Mouse (Mus musculus) thymus, postnatal 0 days (tissue): Measurements from ENCODE around the gene Cdk5r1. TPM values are rescaled to one million over a fixed set of nuclear protein-coding genes. Genes with fewer than 3 reads are reported as not detected.
A peak's percentile ranks its signal among the peaks of the same experiment; 100 is the strongest.

Source experiments
- DNase-seq: peaks from one replicate; pipeline ENCODE4 v3.0.0-alpha.2; 2015; ENCODE audit warnings: low spot score
- polyA plus RNA-seq: library from polyadenylated mRNA; unstranded; fragments of >200 nt; fragmentation: Nextera tagmentation; extraction: Ambion mirVana; gene quantifications from 2 replicates; pipeline ENCODE4 v1.2.1, GENCODE M21; 2015

The Cdk5r1 gene
- polyA plus RNA-seq, 1 experiment from 2014 or later, result 1.7 TPM

DNA sequence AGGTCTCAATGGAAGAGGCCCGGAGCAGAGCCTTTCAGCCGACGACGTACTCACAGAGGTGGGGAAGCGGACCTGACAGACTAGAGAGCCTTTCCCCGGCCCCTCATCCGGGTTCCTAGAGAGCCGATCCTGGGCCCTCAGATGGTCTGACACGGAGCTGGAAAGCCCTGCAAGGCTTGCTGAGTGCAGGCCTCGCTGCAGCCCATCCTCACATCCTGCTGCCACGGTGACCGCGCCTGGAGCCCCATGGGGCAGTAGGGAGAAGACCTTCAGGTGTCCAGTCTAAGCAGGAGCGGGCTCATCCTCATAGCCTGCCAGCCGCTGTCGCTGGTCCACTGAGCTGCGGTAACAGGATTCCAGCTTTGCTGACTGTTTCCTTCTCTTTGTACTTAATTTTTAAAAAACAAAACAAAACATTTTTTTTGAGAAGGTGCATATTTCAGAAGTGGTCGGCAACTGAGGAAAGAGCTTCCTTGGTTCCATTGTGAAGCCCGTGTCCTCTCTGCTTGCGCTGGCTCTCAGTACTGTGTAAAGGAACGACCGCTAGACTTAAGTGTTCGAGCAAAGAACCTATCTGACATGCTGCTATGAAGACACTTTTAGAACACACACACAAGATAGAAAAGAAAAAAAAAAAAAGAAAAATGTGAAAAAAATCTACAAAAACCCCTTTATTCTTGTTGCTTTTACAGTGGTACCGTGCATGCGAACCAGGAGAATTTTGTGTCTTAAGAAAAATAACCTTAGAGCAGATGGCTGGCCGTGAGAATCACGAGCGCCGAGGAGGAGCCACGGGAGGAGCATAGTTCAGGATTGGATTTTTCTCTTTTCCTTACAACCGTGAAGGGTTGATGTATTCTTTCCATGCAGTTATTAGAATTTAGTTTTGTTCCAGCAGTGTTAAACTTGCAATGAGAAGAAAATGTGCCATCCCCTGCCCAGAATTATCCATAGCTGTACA, 3.4 kb downstream of the Cdk5r1 start:
- DNase-seq, result no peak

DNA sequence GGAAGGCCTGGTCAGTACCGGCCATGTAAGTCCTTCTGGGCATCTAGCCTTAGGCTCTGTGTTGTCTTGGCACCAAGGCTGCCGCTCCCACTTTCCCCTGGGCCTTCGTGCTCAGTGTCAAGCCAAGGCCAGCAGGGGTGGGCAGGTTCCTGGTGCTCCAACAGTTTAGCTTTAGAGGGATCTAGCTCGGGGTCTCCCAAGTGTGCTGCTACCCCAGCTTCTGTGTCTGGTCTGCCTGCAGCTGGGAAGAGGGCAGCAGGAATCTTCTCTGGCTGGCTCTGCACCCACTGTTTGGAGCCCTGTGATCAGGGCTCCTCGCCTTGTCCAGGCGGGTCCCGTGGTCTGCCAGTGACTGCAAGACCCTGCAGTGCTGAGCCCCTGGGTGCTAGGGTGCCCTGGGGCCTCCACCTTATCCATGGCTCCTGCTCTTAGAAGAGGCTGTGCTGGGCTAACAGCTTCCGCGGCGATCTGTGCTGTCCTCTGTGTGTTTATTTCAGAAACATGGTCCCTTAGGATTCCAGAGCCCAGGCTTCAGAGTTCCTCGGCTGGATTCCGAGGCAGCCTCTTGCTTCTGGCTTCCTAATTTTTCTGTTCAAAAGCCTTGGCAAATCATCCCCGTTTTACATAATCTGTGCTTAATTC, 4.7 kb downstream of the Cdk5r1 start:
- no peak for DNase-seq

DNA sequence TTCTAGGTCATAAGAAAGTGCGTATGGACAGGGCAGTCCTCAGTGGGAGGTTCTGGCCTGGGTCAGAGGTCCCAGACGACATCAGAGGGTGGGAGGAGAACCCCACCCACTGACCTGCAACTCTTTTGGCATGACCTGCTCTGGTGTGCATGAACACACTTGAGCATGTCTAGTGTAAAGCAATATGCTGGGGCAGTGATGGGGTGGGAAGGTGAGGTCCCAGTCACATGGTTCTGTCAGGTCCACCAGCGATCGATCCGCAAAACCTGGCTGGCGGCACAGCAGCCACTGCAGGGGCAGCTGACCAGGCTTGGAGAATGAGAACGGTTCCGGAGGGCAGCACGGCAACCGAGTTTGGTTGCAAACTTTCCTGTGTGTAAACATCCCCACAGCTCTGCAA, 5.5 kb downstream of the Cdk5r1 start:
- no peak for DNase-seq

DNA sequence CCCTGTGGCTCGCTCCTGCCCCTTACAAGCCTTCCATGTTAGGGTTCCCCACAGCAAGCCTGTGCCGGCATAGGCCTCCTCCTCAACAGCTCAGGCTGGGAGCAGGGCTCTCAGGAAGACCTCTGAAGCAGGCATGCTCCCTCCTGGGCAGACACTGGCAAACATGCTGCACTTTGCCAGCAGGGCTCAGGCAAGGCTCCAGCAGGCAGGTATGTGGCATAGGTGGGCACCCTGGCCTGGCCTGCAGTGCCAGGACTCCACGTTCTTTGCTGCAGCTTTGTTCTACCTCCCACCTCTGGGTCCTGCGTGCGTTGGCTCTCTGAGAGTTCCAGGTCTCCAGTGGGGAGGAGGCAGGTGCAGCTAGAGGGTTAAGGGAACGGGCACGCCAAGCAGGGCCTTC, 6.1 kb downstream of the Cdk5r1 start:
- no peak for DNase-seq

DNA sequence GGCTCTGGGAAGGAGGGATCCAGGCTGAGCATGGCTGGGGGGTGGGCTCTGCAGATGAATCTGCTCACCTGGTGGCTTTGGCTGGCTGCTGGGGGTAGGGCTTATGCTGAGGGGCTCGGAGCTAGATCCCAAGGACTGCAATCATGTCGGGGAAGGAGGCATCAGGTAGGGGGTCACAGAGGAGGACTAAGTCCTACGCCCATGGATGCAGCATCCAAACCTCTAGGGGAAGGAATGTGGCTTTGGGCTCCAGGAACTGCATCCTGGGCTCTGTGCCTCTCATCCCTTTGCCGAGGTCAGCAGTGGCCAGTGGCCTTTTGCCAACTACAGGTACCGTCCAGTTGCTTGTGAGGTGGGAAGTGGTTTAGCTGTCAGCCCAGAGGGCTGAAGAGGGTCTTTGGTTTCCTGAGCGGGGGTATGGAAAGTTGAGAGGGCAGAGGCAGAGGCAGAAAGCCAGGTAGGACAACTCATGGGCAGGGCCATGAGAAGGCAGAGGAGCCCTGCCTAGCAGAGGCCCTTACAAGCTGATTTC, 6.8 kb downstream of the Cdk5r1 start:
- DNase-seq, result no peak

DNA sequence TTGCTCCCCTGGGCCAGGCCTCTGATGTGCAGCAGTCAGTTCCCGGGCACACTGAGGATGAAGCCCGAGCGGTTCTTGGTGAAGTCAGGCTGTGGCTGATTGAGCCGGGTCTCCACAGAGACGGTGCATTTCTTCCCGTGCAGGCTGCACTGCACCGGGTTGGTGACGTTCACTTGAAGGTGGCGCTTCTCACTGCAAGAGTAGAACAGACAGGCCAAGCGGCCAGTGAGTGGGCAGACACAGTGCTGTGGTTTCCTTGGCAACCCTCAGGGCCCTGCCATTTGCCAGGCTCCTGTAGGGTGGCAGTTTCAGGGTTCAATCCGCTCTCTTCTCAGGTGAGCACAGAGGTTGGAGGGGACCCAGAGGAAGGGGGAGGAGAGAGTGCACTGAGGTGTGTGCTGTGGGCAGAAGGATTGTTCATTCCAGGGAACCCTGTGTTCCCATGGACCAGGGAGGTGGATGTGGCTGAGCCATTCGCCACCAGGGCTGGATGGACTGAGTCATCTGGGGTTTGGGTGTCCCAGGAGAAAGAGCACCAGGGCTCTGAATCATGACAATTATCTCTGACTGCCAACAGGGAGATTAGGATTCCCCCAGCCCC, 7.5 kb downstream of the Cdk5r1 start:
- no peak for DNase-seq

DNA sequence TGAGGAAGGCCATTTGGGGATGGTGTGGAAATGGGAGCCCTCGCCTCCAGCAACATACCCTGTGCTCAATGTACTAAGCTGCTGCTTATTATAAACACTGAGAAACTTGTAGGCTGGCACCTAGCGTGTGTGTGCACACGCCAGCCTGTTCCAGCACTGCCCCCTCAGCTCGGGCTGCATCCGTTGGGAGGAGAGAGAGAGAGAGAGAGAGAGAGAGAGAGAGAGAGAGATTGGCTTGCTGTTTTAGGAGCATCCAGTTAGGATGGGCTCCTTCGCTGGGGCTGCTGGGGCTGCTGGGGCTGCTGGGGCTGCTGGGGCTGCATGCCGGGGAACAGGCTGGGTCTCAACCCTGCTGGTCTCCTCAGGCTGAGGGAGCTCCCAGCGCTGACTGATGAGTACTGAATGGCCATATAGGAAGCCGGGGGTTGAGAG, 8.3 kb downstream of the Cdk5r1 start:
- no peak for DNase-seq

DNA sequence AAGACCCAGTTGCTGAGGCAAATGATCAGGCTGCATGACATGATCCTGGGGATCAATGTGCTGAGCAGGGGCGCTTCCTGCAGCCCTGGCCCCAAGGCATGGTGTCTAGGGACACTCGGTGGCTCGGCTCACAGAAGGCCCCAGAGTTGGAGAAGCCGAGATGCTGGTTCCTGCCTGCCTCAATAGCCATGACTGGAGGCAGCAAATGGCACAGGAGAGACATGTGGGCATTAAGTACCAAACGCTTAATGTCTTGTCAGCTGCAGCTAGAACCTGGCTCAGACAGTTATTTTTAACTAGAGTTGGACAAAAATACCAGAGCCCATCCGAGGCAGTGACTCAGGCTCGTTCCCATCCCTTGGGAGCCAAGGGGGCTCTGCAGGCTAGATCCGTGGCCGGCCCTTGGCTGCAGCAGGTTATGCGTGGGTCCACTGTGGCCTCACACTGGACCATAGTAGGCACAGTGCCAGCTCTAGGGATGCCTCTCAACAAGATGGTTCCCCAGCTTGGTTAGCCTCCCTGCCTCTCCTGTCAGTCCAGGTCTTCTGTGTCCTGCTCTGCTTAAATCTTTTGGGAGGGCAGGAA, 8.9 kb downstream of the Cdk5r1 start:
- no peak for DNase-seq

DNA sequence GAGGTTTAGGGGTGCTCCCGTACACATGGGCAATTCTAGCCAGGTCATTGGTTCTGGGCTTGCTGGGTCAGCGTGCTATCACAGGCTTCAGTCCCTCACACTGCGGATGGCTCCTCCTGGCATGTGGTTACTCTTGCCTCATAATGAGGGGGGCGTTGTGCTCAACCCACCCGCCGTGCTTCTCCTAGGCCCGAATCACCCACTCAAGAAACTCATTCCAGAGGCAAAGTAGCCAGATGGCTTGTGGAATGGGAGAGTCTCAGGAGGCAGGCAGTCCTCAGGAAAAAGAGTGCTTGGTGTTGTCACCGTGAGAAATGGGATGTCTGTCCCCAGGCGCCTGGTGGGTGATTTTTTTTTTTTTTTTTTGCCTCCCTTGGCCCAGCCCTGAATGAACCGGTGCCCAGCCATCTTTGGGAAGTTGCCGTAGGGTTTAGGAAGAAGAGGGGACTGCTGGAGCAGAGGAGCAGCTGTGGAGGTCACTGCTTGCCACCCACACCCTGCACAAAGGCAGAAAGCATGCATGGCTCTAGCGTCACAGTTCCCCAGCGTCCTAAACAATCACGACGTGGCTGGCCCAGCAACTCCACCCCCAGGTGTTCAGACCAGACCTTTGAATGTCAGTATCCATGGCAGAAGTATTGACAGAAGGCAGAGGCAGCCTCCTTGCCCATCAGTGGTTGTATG, 11.2 kb downstream of the Cdk5r1 start:
- DNase-seq, result no peak

DNA sequence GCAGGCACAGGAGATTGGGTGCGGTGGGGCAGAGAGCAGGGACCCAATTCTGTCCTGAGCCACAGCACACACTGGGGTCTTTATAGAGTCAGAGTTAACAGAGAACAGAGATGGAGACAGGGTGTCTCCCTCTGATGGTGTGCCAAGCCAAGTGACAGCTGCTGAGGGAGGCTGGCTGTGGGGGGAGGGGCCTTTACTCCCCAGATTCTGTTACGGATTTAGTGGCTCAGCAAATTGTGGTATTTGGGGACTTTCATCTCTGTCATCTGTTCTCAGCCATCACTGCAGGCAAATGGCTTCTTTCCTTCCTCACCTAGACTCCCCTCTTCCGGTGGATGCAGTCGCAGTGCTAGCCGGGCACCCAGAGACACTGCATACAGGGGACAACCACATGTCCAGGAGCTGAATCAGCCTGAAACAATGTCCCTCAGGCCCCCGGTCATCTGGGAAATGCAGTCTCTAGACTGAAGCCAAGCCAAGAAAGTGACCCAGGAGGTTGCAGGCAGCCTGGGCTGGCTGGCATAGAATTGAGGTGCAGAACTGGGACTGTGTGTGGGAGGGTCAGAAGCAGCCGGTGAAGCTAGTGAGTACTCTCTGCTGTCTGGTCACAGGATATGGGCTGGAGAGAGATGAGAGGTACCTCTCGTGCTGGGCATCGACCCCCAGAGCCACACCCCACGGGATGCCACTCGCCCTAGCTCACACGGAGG, 12.5 kb downstream of the Cdk5r1 start:
- DNase-seq, result peak; percentile 70

DNA sequence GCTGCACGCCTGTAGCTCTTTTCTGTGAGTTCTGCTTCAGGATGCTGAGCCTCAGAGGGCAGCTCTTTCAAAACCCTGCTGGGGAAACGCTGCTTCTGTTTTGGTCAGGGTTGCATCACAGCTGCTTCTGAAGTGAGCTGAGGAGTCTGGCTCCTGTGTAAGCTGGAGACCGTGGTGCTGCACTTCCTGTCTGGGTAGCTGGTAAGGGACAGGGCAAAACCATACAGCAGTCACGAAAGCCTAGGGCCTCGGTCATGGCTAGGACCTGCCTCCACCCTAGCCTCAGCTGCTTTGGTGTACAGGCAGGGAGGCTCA, 13.0 kb downstream of the Cdk5r1 start:
- peak; percentile 66 for DNase-seq

DNA sequence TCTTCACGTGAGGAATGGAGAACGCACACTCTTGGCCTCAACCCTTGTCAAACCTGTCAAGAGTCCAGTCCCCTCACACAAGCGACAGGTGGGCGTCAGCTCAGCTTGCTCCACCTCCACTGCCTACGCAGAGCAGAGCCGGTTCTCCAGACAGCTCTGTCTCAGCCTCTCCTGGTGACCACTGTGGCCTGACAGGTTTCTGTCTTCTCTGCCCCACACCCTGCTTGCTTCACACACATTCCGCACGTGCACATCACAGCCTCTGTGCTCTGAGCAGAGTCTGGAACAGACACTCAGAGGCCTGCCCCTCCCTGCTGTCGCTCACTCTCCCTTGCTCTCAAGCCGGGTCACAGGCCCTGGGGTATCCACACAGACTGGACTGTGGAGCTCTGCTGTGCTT, 14.0 kb downstream of the Cdk5r1 start:
- no peak for DNase-seq

DNA sequence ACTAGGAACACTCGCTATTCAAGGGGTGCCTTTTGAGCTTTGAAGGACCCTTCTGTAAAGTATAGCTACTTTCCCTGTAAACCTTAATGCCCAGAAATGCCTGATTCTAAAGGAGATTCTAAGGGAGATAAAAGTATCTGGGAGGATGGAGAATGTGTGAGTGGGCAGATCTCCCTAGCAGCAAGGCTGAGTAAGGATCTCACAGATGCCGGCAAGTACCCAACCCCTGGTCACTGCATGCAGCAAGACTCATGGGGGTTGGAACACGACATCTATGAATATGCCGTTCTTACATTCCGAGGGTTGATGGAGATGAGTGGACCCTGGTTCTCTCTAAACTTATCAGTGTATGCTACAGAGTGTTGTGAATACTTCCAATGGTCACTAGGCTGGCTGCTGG, 16.4 kb downstream of the Cdk5r1 start:
- DNase-seq, result no peak

DNA sequence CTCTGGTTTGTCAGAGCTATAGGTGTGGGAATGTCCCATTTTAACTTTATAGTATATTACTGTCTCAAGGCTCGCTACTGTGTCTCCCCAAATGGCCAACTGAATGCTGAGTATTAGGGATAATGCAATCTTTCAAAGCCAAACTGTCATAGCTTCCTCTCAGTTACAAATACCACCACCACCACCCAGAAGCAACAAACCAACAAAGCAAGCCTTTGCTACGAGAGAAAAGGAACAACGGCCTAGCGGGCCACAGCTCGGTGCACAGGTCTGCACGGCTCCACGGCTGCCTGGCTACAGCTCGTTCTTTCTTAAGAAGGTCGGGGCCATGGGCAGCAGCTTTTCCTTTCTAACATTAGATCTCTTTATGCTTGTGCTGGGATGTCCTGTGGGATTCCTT, 18.0 kb downstream of the Cdk5r1 start:
- DNase-seq, result no peak

DNA sequence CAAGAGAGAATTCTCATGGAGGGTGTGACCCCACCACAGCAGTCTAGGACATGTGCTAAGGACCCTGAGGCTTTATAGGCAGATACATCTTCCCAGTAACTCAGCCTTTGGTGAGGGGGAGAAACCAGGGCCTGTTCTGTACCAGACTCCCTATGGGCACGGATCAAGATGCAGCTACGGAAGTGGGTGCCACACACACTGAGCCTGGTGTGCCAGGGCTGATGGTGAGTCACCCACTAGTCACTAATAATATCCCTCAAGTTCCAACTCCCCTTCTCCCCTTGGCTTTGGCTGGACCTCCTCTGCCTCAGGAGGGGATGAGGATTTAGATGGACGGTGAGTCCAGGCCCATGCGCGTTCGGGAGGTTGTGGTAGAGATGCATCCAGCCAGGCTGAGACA, 19.1 kb downstream of the Cdk5r1 start:
- no peak for DNase-seq

DNA sequence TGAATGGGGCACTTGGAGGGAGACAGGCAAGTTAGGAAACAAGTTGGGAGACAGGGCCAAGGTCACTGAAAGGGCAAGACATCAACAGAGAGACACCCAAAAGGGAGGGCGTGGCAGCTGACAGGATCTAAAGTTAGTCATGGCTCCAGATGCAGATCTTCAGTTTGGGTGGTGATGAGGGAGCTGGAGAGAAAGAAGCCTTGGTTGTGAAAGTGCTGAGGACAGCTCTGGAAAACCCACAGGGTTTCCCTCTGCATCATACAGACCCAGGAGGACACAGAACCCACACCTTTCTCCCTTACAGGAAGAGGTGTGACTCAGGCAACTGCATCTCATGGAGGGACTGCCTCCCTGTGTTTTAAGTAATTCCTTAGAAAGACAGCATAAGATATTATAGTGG, 19.8 kb downstream of the Cdk5r1 start:
- DNase-seq, result no peak

DNA sequence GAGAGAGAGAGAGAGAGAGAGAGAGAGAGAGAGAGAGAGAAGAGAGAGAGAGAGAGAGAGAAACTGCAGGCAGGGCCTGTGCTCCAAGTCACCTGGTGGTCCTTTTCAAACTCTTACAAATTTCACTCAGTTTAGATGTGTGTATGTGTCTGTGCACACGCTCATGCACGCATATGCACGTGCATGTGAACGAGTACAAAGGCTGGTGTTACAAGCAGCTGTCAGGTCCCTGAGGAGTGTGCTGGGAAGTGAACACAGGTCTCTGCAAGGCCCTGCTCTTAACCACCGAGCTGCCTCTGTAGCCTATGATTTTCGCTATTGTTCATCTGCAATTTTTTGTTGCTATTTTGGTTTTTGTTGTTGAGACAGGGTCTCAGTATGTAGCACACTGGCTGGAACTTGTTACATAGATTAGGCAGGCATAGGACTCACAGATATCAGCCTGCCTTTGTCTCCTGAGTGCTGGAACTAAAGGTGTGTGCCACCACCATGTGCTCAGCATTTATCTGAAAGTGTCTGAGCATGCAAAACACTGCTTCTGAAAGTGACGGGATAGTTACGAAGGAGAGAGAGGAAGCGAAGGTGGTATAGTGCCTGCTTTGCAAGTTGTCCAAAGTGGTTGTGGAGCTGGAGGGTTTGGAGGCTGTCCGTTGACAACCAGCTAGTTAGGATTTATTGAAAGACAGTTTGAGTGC, 20.5 kb downstream of the Cdk5r1 start:
- DNase-seq, result no peak

DNA sequence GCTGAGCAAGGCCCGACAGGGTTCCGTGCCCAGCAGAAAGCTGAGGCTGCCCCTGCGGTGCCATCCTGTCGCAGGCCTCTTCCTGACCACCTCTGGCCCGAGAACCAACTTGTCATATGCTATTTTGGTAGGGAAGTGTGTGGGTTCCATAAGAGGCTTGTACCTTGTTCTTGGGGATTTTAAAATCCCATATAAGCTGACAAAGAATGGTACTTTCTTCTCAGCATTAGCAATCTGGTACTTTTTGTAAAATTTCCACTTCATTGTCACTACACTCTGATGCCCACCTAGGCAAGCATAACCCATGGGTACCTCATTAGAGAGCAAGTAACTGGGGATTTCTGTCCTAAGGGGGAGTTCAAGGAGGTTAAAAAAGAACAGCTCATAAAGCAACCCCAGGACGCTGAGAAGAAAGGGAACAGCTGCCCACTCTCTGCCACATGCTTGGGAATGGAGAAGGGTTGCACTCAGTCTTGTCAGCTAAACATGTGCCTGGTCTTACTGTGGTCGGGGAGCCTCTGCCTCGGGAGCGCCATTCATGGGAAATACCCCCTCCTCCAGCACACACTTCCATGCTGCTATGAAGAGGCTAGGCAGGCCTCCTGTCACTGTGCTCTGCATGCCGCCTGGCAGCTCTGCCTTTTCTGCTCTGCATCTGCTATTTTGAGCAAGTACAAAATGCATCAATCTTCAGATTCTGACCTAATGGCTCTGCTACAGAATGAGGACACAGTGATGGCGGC, 21.7 kb downstream of the Cdk5r1 start:
- no peak for DNase-seq

DNA sequence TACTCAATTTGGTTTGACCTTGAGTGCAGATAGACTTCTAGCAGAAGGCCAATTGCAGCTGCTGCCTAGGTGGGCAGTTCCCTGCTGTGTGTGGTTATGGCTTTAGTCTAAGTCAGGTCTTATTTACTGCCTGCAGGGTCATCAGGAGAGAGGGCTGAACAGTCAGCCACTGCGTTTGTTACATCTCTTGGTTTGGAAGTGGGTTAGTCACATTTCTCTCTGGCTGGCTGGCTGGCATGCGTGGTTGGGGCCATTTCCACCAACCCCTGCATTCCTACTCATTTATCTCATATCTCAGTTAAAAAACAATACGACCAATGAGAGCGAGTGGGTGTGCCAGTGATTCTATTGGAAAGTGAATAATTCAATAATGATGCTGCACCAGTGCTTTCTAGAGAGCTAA, 22.7 kb downstream of the Cdk5r1 start:
- no peak for DNase-seq
